Mouse (Mus musculus) left cerebral cortex, postnatal 25 days (tissue): ENCODE data around the gene Ttll3. TPM values are rescaled to one million over a fixed set of nuclear protein-coding genes. Genes with fewer than 3 reads are reported as not detected.

Experiments
- DNase-seq, 2 experiments: peaks; one replicate each; pipeline ENCODE4 v3.0.0; 2022; ENCODE audit warnings: low spot score in 2 of 2, mixed read lengths in 1 of 2
- intact Hi-C: fragments of 180-260 bp; cut with DNase I; formaldehyde crosslinking; loops from one replicate; pipeline ENCODE4 v1.15.1; 2025
- microRNA-seq, 2 experiments: library from miRNA; unstranded; fragments of <30 nt; microRNA quantifications; one replicate each; pipeline ENCODE4 v1.2.0; 2022
- total RNA-seq, 2 experiments: library from RNA; stranded (reverse); gene quantifications; 2 replicates each; pipeline ENCODE4 v1.2.3; 2021

Ttll3 gene
- total RNA-seq, 2 experiments from 2014 or later = 11.5 to 13.1 TPM

- intact Hi-C loops = no loop called here
These were observed 54.0 kb downstream of the Ttll3 start for GRCm38 (mm10) chr6:113443091-113443490.

DNA sequence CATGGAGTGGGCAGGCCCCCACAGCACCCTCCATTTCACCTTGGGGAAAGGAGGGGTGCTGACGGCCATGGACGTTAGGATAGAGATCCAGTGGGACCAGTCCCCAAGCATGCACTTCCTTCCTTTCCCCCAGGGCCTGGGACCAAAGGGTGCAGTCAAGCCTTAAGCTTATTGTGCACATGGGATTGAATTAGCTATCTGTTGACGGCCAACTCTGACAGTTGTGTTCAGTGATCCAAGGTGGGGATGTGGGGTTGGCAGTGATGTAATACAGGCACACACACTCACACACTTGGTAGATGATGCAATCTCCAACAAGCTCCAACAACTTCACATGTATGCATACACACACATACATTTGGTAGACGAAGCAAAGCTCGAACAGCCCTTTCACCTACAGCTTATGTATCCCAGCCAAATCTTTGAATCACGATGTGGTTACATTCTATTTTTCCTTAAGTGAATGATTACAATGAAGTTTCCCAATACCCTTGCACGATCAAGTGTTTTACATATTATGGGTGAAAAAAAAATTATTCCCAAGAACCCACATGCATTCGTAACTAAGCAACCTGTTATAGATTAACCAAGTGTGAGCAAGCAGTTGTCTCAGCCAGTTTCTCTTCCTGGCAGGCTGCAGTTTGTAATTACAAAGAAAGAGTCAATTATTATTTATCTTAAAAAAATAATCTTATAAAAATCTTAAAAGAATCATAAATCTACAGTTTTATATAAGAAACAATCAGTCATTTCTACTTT, 55.3 kb downstream of the Ttll3 start:
- intact Hi-C loops = no loop called here
- DNase-seq = no peak

More at GRCm38 (mm10) chr6:113443091-113443490, 54.0 kb downstream of the Ttll3 start:
- no peak for DNase-seq

GRCm38 (mm10) chr6:113447639-113448038, 58.6 kb downstream of the Ttll3 start:
- DNase-seq = no peak
- intact Hi-C loops = no loop called here

DNA sequence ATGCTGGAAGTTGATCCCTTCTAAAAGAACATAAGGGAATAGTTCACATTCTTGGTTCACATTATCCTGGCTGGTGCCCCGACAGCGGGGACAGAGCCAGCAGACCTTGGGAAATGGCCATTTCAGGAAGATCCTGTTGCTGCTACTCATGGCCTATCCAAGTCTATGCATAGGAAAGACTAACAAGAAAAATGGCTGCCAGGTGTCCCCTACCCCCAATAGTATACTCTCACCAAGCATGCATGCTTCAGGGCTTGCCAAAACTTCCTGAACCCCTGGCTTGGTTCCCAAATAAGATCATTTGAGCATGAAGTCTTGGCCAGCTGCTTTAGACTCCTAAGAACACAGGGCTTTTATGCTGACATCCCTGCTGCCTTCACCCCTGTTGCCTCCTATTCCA, 62.8 kb downstream of the Ttll3 start:
- intact Hi-C loops = loop anchor here (5.0 kb wide), 1 partner anchor 80 kb away; the partner anchor contains the start of genes Emc3 and Fancd2
- DNase-seq = no peak

DNA sequence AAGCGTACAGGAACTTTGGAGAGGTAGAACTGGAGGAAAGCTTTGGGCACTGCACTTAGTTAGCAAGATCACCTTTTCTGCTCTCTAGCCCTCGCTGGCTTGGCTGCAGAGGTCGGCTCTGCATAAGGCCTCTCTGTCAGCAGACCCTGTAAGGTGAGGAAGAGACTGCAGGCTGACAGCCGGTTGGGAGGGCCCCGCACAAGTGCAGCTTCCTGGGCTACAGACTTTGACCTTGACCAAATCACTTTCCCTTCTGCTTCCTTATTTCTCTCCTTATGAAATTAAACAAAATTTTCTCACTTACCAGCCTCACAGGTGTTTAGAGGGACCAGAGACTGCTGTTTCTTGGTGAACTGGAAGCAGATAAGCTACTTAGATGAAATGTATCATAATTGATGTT, 65.9 kb downstream of the Ttll3 start:
- intact Hi-C loops = no loop called here

GRCm38 (mm10) chr6:113457952-113458534, 69.0 kb downstream of the Ttll3 start, which contains the start of gene Il17re:
Gene Il17re, plus strand, starts transcription at chr6:113458484.
- DNase-seq = no peak
- intact Hi-C loops = no loop called here

More for the DNA sequence above, 65.9 kb downstream of the Ttll3 start:
- DNase-seq = no peak

DNA sequence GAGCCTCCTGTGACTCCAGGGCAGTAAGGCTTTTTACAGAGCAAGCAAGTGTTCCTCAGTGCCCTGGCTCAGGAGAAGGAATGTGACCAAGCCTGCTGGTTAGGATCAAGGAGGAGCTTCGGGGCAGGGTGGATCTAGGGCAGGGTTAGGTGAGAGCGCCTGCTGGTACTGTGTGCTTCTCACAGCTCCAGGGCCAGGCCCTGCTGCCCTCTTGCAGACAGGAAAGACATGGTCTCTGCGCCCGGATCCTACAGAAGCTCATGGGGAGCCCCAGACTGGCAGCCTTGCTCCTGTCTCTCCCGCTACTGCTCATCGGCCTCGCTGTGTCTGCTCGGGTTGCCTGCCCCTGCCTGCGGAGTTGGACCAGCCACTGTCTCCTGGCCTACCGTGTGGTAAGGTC, 69.6 kb downstream of the Ttll3 start:
- DNase-seq = no peak
- intact Hi-C loops = no loop called here

GRCm38 (mm10) chr6:113464040-113464439, 75.0 kb downstream of the Ttll3 start:
- no peak for DNase-seq
- intact Hi-C loops = no loop called here

Small RNA genes within 50 kb of the gene (microRNA-seq; reads per million reads assigned to microRNA genes)
- 0 reads per million in 2 experiments for gene Gm24387

Other genes starting within 250 kb of the Ttll3 start
- 10 to 100 TPM; 82.9 to 92.8 TPM for gene Lhfpl4, start 193.9 kb upstream of the Ttll3 start, total RNA-seq
- 10 to 100 TPM; 14.4 to 16.6 TPM for gene Mtmr14, start 151.4 kb upstream of the Ttll3 start, total RNA-seq
- 10 to 100 TPM; 65.3 to 72.2 TPM for gene Cpne9, start 107.0 kb upstream of the Ttll3 start, total RNA-seq
- 10 to 100 TPM; 29.2 to 29.6 TPM for gene Brpf1, start 82.1 kb upstream of the Ttll3 start, total RNA-seq
- gene Ogg1, start 62.3 kb upstream of the Ttll3 start, total RNA-seq = 1 to 10 TPM; 6.0 to 6.1 TPM
- 100 to 1,000 TPM; 109 to 126 TPM for gene Camk1, start 45.3 kb upstream of the Ttll3 start, total RNA-seq
- 10 to 100 TPM; 48.3 to 51.5 TPM for gene Tada3, start 11.4 kb upstream of the Ttll3 start, total RNA-seq
- 100 to 1,000 TPM; 259 to 284 TPM for gene Arpc4, start 11.1 kb upstream of the Ttll3 start, total RNA-seq
- 10 to 100 TPM; 17.0 to 21.0 TPM for gene Rpusd3, start 30.1 kb downstream of the Ttll3 start, total RNA-seq
- gene Cidec, start 46.5 kb downstream of the Ttll3 start, total RNA-seq = not detected
- gene Jagn1, start 53.3 kb downstream of the Ttll3 start, total RNA-seq = 10 to 100 TPM; 40.9 to 47.4 TPM
- under 1 TPM; 0.34 to 0.66 TPM for gene Il17re, start 69.2 kb downstream of the Ttll3 start, total RNA-seq
- 1 to 10 TPM; 4.6 to 5.7 TPM for gene Il17rc, start 82.2 kb downstream of the Ttll3 start, total RNA-seq
- gene Creld1, start 94.0 kb downstream of the Ttll3 start, total RNA-seq = 100 to 1,000 TPM; 114 to 121 TPM
- gene Prrt3, start 112.7 kb downstream of the Ttll3 start, total RNA-seq = 10 to 100 TPM; 56.2 to 57.0 TPM
- gene Emc3, start 142.4 kb downstream of the Ttll3 start, total RNA-seq = 10 to 100 TPM; 82.5 to 83.2 TPM
- 1 to 10 TPM; 1.9 to 2.1 TPM for gene Fancd2, start 142.4 kb downstream of the Ttll3 start, total RNA-seq
- gene Fancd2os, start 211.5 kb downstream of the Ttll3 start, total RNA-seq = under 1 TPM; 0.25 to 0.34 TPM
- gene Brk1, start 215.5 kb downstream of the Ttll3 start, total RNA-seq = 100 to 1,000 TPM; 249 to 254 TPM
- gene Vhl, start 234.7 kb downstream of the Ttll3 start, total RNA-seq = 10 to 100 TPM; 50.4 to 51.4 TPM
- gene Irak2, start 249.2 kb downstream of the Ttll3 start, total RNA-seq = 10 to 100 TPM; 18.5 to 21.1 TPM